Mouse (Mus musculus) G1E (cell line): ENCODE data around the gene Arhgef33.

ENCODE experiments used
- CTCF ChIP-seq: IDR thresholded peaks from 2 replicates; pipeline ENCODE4 v1.5.1; 2012; ENCODE audit warnings: low read depth, low read length, inconsistent platforms, mixed read lengths
- GATA1 ChIP-seq: IDR thresholded peaks from 2 replicates; pipeline ENCODE4 v1.6.1; 2012; ENCODE audit warnings: borderline replicate concordance, low read length, inconsistent platforms, mixed read lengths

DNA sequence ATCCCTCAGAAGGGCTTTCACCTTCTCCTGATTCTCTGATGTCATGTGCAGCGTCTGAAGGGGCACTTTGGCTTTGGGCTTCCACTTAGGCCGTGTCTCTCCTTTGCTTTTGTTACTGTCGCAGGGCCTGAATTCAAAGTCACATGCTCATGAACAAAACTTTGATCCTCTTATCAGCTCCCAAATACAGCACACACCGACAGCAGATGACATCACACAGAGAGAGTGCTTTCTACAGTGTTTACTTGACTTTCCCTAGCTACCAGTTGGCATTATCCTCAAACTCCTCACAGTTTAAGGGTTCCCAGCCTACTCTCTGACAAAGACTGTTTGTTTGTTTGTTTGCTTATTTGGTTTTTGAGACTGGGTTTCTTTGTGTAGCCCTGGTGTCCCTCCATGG, 29.0 kb upstream of the Arhgef33 start:
- no peak for TF ChIP-seq CTCF
- TF ChIP-seq GATA1 = no peak
